Mouse (Mus musculus): ENCODE measurements around the gene Tprg.
A peak's percentile ranks its signal among the peaks of the same experiment; 100 is the strongest.

Gene Tprg

DNA sequence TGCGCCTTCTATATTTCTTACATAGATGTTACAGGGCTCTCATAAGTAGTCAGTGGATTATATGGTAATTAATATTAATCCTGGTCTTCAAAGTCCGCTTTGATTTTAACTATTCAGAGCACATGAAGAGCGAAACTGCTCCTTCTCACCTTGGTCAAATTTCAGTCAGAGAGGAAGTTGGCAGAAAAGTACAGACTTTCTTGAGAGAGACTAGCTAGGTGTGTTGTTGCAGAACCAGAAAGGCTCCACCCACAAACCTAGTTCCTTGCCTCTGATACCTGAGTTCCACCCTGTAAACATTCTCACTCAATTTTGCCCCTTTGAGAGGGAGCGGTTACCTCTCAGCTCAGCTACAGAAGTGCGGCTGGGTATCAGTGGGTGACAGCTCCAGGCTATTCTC is at the start of gene Tprg:
Gene Tprg (plus strand): TSS at position 301 of the 400 bp plus-strand sequence.
- no peak for DNase-seq

- DNase-seq: peak; percentile 45
These were observed 48.2 kb upstream of the Tprg start for GRCm38 (mm10) chr16:25238274-25239050.

DNA sequence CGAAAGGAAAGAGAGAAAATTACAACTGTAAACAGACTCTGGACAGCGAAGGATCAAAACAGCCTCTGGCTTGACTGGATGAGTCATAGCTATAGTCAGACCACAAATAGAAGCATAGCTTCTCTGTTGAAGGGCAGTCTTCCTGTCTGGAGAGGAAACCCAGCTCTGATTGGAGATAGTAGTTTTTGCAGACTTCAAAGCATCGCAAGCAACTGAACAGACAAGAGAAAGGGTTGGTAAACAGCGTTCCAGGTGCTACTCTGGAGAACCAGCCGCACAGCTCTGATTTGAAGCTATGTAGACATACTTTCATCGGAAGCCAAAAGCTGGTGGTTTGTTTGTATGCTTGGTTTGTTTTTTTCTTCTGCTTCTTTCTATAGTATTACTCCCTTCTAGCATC is 37.7 kb upstream of the Tprg start:
- no peak for DNase-seq

DNA sequence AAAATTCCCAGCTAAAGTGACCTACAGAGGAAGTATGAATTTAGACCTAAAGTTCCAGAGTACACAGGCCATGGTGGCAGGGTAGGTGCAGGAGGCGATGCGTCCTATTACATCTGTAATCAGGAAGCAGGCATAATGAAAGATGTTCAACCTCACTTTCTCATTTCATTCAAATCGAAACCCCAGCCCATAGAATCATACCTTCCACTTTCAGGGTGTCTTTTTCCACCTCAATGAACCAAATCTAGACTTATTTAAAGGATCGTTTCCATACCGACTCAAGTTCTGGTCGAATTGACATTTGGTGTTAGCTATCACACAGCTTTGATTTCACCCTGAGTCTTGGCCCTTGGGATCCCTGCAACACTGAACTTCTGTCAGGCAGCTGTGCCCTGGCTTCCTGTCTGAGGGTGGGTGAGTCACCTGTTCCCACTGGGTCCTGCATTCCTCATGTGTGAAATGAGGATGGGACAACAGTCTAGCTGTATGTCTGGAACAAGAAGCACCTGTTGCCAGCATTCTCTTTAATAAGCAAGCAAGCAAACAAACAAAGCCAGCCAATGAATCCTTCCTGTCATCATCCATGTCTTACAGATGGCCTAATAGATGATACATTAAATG is 36.4 kb upstream of the Tprg start:
- no peak for DNase-seq

DNA sequence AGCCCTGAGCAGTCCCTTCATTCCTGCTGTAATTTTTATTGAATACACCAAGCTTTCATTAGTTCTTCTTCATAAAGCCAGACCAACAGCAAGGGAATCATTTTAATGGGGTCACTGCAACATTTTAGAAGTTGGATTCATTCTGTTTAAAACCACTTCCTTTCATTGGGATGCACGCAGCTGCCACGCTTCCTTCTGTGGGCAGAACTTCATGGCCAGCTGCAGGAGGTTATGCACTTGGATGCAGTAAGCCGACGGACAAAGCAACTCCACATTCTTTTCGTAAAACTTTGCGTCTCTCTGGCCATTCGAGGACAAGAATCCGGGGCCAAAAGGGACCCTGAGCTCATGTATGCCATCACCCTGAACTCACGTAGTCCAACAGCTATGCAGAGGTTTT is 35.5 kb upstream of the Tprg start:
- DNase-seq: no peak

DNA sequence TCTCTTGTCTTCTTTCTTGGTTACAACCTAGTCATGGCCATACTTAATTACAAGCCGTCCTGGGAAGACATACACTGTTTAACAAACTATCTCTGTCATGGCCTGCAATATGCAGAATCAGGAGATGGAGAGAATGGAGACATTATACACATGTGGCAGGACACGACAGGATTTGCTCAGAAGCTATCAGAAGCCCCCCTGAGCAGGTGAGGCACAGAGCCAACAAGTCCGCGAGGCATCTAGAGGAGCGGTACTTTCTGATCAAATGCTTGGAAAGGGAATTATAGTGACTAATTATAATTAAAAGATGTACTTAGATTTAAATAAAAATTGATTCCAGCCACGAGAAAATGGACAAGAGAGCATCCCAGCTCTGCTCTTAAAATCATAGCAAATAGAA is 32.0 kb upstream of the Tprg start:
- DNase-seq: no peak

DNA sequence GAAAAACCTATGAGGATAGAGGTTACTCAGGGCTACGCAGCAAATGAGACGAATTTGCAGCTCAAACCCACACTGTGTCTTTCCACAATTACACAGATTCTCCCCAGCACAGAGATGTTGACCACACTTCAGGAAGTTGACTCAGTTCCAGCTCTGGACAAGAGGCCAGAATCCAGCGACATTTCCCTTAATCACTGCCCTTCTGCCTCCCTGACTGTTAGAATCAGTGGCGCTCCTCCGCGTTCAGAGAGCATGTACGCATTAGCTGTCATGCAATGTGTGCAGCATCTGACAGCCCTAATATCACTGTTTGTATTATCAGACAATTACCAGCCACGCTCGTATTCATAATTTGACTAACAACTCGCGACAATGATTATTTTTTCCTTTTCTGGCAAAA is 31.4 kb upstream of the Tprg start:
- peak; percentile 35 for DNase-seq

- no peak for DNase-seq
These were observed 30.9 kb upstream of the Tprg start for GRCm38 (mm10) chr16:25255603-25256260.

DNA sequence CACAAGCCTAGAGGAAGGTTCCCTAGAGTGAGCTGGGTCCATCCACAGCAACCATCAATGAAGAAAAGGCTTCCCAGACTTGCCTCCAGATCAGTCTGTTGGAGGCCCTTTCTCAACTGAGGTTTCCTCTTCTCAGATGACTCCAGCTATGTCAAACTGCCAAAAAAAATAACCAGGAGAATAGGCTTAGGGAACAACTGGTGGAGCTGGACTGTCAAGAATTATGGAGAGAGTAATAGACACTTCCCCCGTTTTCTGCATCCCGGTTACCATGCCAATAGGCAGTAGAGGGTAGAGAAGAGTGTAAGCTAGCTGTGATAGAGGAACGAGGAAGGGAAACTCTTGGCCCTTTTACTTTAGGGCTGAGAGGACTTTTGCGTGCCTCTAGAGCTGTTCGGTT is 24.3 kb upstream of the Tprg start:
- no peak for DNase-seq

GRCm38 (mm10) chr16:25262965-25263364 is 23.7 kb upstream of the Tprg start:
- peak; percentile 34 for DNase-seq

DNA sequence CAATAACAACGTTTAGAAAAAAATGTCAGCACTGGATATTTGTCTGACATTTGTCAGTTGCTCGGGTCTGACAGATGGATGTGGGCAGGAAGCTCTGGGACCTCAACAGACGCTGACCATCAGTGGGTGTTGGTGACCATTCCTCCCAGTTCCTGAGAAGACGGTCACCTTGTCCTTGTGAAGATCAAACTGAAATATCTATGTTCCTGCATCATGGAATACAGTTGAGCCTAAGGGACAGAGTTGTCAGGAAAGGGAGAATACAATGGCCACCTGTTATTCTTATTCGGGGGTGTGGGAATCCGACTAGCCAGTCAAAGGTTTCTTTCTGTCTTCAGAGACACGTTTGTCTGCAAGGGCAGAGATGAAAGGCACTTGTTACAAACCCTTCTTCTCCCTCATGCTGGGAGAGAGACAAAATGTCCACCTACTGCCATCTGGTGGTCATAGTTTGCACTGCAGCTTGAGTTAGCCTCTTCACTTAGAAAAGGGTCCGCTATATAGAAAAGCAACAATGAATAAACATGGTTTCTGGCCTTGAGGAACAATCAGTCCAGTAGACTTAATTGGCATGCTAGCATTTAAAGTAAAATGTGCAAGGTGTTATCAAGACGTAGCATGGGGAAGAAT is 23.0 kb upstream of the Tprg start:
- DNase-seq: peak; percentile 85

DNA sequence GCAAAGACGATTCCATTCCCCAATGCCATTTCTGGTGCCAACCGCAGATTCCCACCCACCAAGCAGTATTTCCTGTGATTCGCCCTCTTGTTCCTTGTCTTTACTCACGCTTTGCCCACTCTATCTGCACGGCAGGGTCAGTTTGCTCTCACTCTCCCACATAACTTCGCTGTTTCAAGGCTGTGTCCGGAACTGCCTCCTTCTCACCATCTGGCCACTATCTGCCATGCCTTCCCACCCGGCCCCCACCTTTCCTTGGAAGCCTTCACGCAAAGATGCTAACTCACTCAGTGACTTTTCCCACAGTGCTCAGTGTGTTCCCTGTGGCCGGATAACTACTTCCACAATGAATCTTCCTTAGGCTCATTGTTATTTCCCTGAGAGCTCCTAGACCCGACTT is 21.4 kb upstream of the Tprg start:
- DNase-seq: no peak

GRCm38 (mm10) chr16:25268276-25268675 is 18.3 kb upstream of the Tprg start:
- no peak for DNase-seq

- no peak for DNase-seq
These were observed 4.1 kb upstream of the Tprg start for GRCm38 (mm10) chr16:25282563-25282962.

GRCm38 (mm10) chr16:25293753-25294152 is 7.1 kb downstream of the Tprg start:
- no peak for DNase-seq

DNA sequence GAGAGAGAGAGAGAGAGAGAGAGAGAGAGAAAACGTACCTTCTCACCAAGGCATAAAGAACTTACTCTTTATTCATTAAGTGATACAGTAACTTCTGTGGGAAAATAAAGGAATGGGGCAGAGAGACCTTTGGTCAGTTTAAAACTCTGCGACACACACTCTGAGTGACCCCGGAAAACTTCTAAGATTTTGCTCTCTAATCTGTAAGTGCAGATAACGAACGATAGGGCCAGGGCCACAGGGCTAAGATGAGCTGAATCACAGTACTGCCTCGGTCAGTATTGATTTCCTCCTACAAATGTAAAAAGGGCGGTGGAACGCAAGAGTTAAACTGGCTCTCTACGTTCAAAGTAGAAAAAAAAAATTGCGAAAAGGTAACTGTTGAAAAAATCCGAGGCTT is 8.9 kb downstream of the Tprg start:
- no peak for DNase-seq

DNA sequence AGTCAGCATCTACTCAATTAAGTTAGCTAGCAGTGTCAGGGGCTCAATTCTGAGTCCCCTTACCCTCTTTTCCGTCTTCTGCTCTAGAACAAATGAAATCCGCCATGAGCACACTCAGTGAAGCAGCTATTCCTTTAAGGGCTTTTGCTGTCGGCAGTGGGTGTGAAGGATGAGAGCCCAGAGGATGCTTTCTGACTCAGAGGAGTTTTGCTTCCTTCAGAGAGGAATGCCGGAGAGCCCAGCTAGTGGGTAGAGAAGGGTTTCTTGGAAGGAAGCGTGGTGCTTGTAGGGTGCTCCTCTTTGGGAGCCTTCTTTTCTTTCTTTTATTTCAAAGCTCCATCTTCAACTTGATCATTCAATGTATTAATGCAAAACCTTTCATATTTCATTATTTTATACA is 10.1 kb downstream of the Tprg start:
- no peak for DNase-seq

- DNase-seq: no peak
These were observed 11.6 kb downstream of the Tprg start for GRCm38 (mm10) chr16:25298204-25298603.

GRCm38 (mm10) chr16:25302616-25303015 is 16.0 kb downstream of the Tprg start:
- no peak for DNase-seq

GRCm38 (mm10) chr16:25314006-25314405 is 27.4 kb downstream of the Tprg start:
- DNase-seq: no peak

DNA sequence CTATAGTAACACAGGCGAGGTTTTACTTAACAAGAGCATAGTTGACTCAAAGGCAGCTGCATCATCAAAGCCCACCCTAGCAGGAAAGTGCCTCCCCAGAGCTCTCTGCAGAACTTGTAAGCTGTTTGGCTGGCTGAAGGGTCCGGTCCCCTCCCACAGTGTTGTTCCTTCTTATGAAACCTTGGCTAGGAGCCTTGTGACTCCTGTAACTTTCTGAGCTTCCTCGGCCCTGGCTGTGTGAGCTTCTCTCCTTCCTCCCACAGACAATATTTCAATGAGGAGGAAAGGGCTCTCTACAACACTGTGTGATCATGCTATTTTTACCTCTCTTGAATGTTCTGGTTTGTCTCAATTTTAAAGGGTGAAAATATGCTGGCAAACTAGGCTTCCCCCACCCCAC is 28.5 kb downstream of the Tprg start:
- DNase-seq: no peak

DNA sequence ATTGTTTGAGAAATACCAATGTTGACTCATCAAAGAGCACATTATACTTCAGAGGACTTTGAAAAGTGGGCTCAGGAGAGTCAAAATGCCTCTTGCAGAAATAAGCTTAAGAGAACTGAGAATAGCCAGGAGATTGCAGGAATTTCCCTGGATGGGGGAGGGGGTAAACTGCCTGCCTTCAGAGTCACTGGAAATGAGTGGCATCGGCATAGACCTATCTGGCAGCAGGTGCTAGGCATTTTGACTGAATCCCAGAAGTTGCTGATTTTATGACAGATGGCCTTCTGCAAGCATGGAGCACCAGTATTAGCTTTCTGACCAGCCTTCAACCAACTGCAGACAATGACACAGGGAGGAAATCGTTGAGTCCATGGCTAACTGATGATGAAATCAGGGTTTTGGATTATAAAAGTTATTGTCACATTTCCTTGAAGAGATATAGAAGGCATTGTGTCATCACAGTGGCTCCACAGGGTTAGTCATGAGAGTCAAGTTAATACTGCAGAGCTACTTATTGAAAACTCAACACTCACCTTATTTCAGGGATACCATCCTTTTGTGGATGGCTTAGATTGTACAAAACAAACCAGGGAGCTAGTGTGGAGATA is 39.1 kb downstream of the Tprg start:
- no peak for DNase-seq
